Mouse (Mus musculus) thymus, postnatal 10 days (tissue): Measurements from ENCODE around the gene Atp13a3.
"Not testable (repeated sequence)": the region's sequence is repeated elsewhere in the genome, so short reads cannot be mapped to it uniquely, and the experiment has no call there.

Experiments
- DNase-seq, 2 experiments: peaks; one replicate each; pipeline ENCODE4 v3.0.0; 2021; ENCODE audit warnings: low spot score in 2 of 2

The Atp13a3 gene

DNA sequence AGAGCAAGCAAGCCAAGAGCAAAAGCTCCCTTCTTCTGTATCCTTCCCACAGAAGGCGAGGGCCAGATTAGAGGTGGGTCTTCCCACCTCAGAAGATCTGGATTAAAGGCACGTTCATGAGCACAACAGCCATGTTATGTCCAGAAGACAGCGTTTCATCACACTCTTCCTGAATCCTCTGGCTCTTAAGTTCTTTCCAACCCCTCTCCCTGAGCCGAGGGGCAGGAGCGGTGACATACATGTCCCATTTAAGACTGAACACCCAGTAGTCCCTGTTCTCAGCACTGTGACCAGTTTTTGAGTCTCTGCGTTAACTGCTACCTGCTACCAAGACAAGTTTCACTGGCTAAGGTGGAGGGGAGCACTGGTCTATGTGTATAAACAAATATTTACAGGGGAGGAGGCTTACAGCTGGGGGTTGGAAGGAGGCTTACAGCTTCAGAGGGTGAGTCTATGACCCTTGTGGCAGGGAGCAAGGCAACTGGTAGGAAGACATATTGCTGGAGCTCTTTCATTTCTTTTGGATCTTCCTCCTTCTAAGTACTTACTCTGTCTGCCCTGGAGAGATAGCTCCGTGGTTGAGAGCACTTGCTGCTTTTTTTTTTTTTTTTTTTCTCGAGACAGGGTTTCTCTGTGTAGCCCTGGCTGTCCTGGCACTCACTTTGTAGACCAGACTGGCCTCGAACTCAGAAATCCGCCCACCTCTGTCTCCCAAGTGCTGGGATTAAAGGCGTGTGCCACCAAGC is at the start of gene Atp13a3:
TSS of gene Atp13a3 (minus strand) at position 51 of the 746 bp plus-strand sequence.
- no peak for DNase-seq

- peak; percentile 15 to 19 for DNase-seq
Measured at GRCm38 (mm10) chr16:30453213-30453975, 47.6 kb upstream of the Atp13a3 start.

- not testable (repeated sequence) for DNase-seq
Measured at GRCm38 (mm10) chr16:30451174-30451573, 45.4 kb upstream of the Atp13a3 start.

- no peak for DNase-seq
Measured at GRCm38 (mm10) chr16:30449017-30449416, 43.2 kb upstream of the Atp13a3 start.

- DNase-seq, result no peak
Measured at GRCm38 (mm10) chr16:30448169-30448568, 42.4 kb upstream of the Atp13a3 start.

DNA sequence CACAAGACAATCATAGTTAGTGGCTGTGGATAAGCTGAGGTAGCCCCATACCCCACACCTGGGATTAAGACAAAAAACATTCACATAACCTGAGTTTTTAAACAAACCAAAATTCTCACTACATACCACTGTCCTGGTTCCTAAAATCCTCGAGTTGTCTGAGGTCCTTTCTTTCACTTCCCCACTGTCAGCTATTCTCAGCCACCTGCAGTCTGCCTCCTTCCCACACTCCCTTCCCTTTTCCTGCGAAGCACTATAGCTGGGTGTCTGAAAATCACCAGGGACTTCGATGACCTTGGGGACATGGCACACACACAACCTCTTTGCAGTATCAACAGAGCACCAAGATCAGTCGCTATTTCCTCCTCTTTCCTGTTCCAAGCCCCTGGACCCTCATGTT is 41.9 kb upstream of the Atp13a3 start:
- no peak for DNase-seq

GRCm38 (mm10) chr16:30443411-30443810 is 37.6 kb upstream of the Atp13a3 start:
- DNase-seq, result no peak

- no peak for DNase-seq
Measured at GRCm38 (mm10) chr16:30442451-30442850, 36.7 kb upstream of the Atp13a3 start.

GRCm38 (mm10) chr16:30441409-30441808 is 35.6 kb upstream of the Atp13a3 start:
- DNase-seq, result no peak

GRCm38 (mm10) chr16:30439841-30440240 is 34.1 kb upstream of the Atp13a3 start:
- no peak for DNase-seq

GRCm38 (mm10) chr16:30439411-30439810 is 33.6 kb upstream of the Atp13a3 start:
- no peak for DNase-seq

GRCm38 (mm10) chr16:30436276-30436675 is 30.5 kb upstream of the Atp13a3 start:
- DNase-seq, result no peak

DNA sequence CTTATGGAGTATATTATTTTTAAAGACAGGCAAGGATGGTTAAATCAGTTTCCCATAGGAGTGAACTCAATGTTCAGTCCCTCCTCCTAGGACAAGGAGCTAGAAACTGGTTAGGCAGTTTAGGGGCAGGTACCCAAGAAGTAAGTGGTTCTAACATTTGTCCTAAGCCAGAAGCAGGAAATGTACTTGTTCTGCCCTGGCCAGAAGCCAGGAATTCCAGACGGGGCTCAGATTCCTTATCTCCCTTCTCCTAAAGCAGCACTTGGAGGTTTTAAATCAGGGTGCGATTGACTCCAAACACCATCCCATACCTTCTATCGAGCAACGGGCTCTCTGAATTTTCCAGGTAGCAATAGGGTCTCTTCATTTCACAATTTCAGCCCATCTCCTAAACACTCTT is 29.6 kb upstream of the Atp13a3 start:
- DNase-seq, result no peak

- no peak for DNase-seq
Measured at GRCm38 (mm10) chr16:30433148-30433547, 27.4 kb upstream of the Atp13a3 start.

DNA sequence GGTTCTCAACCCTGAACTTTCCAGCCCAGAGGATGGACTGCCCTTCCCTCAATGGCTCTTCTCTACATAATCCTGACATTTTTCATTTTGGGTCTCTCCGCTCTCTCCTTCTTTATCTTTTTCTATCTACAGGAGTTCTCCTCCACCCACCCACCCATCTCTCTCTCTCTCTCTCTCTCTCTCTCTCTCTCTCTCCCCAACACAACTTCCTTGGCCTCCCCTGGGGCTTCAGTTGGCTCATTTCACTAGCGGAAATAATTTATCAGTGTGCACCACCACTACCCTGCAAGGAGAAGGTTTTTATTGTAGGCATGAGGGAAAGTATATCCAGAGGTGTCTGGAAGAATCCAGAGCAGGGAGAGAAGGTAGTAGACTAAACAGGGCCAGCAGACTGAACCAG is 26.3 kb upstream of the Atp13a3 start:
- no peak for DNase-seq

- no peak for DNase-seq
Measured at GRCm38 (mm10) chr16:30430512-30431088, 24.8 kb upstream of the Atp13a3 start.

- DNase-seq, result no peak
Measured at GRCm38 (mm10) chr16:30428753-30429260, 23.0 kb upstream of the Atp13a3 start.

- no peak for DNase-seq
Measured at GRCm38 (mm10) chr16:30427466-30427865, 21.7 kb upstream of the Atp13a3 start.

DNA sequence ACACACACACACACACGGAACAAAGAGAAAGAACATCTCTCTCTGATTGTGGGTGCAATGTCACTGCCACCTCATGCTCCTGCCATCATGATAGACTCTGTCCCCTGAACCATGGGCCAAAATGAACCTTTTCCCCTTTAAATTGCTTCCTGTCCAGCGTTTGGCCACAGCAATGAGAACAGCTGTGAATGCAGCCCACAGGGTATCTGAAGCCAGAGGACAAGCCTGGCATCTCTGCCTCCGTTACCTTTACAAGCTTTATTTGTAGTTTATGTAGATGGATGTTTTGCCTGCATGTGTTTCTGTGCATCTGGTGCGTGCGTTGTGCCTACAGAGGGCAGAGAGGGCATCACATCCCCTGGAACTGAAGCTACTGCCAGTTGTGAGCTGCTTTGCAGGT is 21.2 kb upstream of the Atp13a3 start:
- DNase-seq, result no peak

DNA sequence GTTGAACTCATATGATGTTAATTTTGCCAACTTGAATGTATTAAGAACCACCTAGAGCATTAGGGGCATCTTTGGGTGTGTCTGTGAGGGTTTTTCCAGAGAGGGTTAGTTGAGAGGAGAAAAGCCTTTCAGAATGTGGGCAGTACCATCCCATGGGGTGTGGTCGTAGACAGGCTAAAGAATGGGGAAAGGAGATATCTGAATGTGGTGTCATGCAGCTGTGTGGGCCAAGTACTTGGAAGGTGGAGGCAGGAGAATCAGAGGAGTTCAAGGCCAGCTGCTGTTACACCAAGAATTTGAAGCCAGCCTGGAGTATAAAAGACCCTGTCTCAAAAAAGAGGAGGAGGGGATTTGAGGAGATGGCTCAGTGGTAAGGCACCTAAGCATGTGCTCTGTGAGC is 20.2 kb upstream of the Atp13a3 start:
- DNase-seq, result no peak

DNA sequence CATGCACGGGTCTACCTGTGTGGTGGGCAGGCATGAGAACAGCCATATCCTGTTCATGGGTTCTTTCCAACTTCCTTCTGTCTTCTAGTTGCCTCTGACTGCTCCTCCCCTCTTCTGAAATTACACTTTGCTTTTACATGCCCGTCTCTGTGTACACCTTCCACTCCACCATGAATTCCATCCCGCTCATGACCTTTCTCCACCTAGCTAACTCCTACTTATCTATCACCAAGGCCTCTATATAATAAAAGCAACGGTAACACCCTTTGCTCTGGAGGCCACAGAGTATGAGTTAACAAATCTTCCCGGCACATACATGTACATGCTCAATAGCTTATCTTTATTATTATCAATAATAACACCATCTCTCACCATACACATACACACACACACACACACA is 18.3 kb upstream of the Atp13a3 start:
- DNase-seq, result no peak

GRCm38 (mm10) chr16:30416707-30417106 is 10.9 kb upstream of the Atp13a3 start:
- DNase-seq, result no peak

- no peak for DNase-seq
Measured at GRCm38 (mm10) chr16:30416284-30416683, 10.5 kb upstream of the Atp13a3 start.
